Mouse (Mus musculus): ENCODE data around the gene Lypd5. TPM values are rescaled to one million over a fixed set of nuclear protein-coding genes. Genes with fewer than 3 reads are reported as not detected.

The Lypd5 gene
- total RNA-seq, 4 experiments from 2014 or later: not detected

DNA sequence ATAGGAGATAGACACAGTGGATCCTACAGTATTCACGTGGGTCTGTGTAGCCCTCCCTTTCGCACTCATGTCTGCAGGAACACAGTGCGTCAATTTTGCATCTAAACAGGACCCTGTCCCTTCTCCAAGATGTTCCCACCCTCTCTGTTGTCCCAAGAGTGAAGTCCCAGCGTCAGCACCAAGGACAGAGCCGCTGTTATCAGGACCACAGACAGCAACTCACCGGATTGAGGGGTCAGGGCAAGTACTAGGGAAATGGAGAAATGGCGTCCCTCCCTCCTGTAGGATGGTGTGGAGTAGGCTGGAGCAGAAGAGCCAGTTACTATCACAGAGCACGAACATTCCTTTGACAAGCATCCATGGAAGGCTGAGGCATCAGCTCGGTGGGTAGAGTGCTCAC, 10.3 kb downstream of the Lypd5 start:
- DNase-seq (ENCODE audit: low spot score in 2 of 2): no peak

DNA sequence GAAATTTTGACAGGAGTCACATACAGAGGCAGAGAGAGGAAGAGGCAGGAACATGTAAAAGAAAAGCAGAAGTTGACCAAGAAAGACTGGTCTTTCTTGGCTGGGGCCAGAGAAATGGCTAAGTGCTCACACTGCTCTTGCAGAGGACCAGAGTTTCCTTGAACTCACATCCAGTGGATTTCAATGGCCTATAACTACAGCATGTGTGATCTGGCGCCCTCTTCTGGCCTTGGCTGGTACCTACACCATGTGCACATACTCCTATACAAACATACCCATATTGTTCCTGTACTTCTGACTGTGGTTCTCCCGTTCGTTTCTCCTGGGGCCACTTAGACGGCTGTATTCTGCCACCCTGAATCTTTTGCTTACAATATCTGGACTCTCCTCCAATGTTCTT, 12.0 kb downstream of the Lypd5 start:
- no peak for DNase-seq (ENCODE audit: low spot score in 2 of 2)

DNA sequence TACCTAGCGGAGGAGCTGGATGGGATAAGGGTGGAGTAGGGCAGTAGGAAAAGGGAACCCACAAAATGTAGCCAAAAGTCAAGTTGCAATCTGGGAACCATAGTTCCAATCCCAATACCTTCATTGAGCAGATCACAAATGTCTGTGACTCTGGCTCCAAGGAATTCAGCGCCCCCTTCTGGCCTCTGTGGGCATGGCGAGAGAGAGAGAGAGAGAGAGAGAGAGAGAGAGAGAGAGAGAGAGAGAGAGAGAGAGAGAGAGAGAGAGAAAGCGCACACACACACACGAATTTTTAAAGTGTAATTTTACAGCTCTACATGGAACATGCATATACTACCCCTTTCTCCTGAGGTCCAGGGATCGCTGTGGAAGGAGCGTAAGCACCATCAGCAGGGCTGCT, 14.2 kb downstream of the Lypd5 start:
- no peak for DNase-seq (ENCODE audit: low spot score in 2 of 2)

DNA sequence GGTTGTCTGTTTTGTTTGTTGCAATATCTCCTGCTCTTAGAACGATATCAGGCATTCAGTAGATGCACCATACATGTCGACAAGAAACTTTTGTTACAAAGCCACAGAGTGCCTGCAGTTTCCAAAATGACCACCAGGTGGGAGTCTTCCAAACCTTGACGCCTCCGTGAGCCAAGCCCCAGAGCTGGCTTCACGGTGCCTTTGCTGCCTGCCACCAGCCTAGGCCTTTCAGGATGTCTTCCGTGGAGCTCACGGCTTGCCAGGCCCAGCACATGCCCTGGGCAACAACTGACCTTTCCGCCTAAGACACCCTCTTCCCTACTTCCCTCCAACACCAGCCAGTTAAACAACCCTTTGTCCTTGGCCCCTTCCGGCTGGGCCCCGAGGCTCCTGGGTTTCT, 15.8 kb downstream of the Lypd5 start:
- DNase-seq (ENCODE audit: low spot score in 2 of 2): peak; percentile 61 to 64

DNA sequence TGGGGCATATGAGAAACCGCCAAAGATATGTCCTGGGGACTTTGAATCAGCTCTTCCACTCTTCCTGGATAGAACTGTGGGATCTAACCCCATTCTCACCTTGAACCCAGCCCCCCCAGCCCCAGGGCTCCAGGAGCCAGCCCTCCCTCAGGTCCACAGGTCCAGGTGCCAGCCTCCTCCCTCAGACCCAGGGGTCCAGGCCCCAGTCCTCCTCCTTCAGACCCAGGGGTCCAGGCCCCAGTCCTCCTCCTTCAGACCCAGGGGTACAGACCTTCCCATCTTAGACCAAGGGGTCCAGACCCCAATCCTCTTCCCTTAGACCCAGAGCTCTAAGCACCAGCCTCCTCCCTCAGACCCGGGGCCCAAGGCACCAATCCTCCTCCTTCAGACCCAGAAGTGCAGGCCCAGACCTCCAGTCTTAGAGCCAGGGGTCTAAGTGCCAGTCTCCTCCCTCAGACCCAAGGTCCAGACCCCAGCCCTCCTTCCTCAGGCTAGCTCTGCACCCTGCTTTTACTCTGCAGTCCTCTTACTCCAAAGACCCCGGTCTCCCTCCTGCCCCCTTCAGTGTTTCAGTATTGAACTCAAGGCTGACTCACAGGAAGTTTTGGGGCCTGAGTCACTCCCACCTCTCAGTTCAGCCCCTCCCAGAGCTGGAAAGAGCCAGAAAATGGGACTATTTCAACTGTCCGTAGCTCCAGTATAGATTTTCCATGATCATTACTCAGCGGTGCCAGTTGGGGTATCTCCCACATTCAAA, 16.4 kb downstream of the Lypd5 start:
- DNase-seq (ENCODE audit: low spot score in 2 of 2): no peak

DNA sequence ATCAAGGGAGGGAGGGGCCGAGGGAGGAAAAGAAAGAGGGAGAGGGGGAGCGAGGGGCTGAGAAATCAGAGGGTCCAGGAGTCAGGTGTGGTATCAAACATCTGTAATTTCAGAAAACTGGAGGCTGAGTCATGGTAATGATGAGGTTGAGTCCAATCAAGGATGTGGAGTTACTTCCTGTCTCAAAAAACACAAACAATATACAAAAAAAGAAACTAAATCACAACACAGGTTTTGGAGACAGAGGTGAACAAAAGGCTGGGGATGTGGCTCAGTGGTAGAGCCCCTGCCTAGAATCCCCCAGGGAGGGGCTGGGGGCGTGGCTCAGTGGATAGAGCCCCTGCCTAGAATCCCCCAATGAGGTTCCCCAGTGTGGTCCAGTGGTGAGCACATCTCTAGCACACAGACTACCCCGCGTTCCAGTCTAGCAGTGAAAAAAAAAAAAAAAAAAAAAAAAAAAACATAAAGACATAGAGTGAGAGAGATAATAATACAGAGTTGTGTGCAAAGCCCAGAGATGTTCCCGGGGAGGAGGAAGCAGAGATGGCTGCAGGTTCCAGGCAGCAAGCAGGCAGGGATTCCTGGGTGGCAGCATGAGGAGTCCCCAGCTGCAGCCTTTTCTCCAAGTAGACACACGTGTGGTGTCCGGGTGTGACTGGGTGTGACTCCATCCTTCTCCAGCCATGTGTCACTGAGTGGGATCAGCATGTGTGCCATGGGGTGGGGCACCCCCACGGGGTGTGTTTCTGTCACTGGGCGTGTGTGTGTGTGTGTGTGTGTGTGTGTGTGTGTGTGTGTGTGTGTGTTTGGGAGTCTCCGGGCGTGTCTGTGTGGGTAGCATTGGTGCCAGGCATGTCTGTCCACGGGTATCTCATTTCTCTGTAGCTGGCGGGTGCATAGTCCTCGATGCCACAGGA, 18.0 kb downstream of the Lypd5 start:
- DNase-seq (ENCODE audit: low spot score in 2 of 2): no peak

DNA sequence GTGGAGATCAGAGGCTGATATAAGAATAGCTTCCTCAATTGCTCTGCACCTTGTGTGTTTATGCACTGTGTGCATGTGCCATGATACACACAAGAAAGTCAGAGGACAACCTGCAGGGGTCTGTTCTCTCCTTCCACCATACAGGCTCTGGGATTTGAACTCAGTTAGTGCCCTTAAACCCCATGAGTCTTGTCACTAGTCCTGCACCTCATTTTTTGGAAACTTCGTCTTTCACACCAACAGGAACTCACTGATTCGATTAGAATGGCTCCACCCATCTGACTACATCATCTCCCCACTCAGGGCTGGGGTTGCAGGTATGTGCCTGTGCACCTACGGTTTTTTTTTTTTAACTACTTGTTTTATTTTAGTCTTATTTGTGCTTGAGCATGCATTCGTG, 19.2 kb downstream of the Lypd5 start:
- DNase-seq (ENCODE audit: low spot score in 2 of 2): no peak

DNA sequence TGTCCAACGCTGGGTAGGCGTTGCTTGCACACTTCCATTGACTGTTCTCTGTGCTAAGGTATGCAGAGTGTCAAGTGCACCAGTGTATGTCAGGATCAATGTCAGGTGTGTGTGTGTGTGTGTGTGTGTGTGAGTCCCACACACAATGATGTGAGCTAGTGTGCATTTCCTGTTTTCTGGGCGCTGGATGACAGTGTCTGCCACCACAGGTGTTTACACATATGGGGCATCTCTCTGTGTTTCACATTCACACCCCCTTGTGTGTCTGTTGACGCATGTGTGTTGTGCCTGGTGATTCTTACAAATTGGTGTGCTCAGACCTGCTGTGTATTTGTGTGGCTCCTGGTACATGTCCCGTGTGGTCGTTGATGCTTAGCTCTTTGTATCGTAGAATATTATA, 19.9 kb downstream of the Lypd5 start:
- no peak for DNase-seq (ENCODE audit: low spot score in 2 of 2)

DNA sequence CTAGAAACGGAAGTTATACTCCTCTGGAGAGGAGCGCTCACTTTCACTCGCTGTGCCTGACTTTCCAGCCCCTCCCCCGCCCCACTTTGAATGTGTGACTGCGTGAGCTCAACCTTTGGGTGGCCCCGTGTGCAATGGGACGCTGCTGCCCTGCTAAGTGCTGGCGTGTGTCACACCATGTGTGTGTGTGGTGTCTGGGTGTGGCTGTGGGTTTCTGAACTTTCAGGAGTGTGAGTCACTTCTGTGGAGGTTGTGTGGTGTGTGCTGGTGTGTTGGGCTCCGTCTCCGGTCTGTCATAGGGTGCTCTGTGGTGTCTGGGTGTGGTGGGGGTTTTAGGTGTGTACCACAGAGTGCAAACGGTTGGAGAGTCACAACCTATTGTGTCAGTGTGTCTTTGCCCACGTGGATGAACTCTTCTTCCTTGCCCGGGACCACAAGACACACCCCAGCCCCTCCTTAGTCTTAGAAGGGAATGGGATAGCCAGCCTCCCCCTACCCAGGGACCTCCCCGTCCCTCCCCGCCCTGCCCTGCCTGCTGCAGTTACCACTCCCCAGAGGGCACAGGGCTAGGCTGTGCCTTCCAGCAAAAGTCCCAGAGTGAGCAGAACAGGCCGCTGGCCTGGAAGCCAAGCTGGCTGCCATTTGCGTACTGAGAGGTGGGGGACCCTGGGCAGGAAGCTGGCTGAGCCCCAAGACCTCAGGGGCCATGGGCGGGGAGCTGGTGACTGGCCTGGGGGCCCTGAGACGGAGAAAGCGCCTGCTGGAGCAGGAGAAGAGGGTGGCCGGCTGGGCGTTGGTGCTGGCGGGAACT, 20.9 kb downstream of the Lypd5 start, which contains the start of gene Kcnn4:
Kcnn4 (plus strand) TSS at position 533 of the 811 bp plus-strand sequence.
- no peak for DNase-seq (ENCODE audit: low spot score in 2 of 2)

DNA sequence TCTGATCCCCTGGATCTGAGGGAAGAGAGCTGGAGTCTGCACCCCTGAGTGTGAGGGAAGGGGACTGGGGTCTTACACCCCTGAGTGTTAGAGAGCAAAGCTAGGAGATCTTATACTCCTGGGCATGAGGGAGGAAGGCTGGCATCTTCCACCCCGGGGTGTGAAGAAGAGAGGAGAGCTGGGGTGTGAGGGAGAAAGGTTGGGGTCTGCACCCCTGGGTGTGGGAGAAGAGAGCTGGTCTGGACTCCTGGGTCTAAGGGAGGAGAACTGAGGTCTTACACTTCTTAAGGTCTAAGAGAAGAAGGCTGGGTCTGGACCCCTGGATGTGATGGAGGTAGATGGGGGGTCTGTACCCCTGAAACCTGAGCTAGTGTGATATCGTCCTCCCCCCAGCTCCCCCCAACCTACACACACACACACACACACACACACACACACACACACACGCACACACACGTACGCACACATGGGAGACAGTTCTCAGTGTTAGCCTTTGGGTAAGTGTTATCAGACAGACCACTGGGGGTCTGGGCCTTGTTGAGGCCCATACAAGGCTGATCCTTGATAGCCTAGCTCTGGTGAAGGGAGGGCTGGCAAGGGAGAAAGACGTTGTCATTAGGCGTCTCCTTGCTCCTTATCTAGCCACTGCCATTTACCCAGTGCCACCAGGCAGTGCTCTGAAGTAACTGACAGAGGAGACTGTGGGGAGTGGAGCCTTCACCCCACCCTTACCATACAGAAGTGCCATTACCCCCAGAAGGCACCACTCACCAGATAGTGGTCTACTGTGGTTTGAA, 22.2 kb downstream of the Lypd5 start:
- no peak for DNase-seq (ENCODE audit: low spot score in 2 of 2)

DNA sequence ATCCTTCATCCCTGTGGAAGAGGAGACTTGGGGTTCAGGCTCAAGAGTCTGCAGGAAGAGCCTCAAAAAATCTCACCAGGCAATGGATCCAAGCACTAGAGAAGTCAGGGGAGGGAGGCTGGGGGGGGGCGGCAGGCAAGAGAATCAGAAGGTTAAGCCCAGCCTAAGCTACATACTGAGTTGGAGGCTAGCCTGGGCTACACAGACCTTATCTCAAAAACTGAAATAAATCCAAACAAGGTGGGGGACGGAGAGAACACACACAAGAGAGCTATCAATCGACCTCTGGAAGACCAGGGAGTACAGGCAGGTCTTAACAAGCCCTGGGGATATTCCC, 22.8 kb downstream of the Lypd5 start:
- DNase-seq (ENCODE audit: low spot score in 2 of 2): no peak

DNA sequence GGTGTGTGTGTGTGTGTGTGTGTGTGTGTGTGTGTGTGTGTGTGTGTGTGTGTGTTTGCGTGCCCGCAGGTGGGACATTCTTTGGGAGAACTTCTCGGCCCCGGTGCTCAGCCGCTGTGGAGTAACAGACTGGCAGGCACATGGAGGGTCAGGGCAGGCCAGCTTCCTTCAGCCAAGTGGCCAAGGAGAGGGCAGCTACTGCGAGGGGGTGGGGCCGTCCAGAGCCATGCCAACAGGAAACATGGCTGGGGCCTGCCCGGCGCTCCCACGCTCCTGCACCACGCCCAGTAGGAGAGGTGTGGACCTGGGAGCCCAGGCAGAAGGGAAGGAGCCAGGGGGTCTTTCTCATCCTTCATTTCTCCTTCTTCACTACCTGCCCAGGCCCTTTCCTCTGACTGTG, 23.3 kb downstream of the Lypd5 start:
- DNase-seq (ENCODE audit: low spot score in 2 of 2): no peak

DNA sequence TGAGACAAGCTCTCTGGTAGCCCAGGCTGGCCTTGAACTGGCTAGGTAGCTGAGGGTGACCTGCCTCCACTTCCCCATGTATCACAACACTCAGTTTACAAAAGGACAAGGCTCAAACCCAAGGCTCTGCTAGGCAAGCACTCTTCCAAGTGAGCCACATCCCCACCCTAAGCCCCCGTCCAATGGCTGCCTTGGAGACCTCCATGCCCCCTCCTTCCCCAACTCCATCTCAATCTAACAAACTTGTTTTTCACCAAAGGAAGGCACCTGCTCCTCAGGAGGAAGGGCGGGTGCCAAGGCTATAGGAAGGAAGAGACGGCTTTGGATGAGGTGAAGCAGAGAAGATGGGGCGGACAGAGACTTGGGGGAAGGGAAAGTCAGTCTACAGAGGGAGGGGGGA, 23.8 kb downstream of the Lypd5 start:
- DNase-seq (ENCODE audit: low spot score in 2 of 2): no peak

DNA sequence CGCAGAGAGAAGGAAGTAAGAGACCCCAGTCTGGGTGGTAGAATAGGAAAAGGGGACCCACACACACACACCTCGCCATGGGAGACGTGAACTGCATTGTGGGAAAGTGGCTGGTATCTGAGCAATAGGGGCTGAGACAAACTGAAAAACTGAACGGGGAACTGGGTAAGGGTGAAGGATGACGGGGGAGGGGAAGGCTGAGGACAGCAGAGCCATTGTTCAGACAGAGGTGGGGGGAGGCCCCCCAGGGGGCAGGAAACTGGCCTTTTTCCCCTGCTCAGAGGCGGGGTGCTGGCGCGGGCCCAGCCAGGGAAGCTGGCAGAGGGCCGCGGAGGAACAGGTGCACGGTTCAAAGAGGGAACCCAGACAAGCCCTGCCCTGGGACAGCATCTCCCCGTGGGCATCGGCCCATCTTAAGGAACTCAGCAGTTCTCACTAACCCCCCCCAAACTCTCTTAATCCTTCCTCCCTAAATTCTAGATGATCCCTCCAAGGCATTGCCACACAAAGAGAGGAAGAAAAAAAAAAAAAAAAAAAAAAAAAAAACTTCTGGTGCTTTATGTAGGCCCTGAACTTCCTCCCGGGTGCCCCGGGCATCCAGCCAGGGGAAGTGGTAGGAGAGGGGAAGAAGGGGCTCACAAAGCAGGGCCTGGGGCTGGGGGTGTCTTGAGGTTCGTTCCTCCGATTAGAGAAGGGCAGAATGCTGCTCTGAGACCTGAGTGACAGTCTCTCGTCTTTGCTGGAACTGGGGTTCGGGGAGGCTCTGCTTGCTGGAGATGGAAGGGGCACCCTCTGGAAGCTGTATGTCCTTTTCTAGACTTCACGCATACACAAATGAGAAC, 24.8 kb downstream of the Lypd5 start:
- no peak for DNase-seq (ENCODE audit: low spot score in 2 of 2)

DNA sequence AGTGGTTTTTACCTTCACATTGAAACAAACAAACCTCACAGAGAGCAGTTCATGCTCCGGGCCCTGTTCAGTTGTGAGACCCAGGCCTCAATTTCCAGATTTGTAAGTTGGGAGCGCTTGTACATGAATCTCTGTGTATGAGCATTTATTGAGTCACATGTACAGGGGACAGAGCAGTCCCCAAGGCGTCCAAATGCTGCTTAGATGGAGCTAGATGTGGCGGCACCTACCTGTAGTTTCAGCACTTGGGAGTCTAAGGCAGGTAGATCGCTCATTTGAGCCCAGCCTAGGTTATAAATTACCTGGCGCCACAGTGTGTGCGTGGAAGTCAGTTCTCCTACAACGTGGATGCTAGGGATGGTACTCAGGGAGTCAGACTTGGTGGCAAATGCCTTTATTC, 27.5 kb downstream of the Lypd5 start:
- DNase-seq (ENCODE audit: low spot score in 2 of 2): no peak

DNA sequence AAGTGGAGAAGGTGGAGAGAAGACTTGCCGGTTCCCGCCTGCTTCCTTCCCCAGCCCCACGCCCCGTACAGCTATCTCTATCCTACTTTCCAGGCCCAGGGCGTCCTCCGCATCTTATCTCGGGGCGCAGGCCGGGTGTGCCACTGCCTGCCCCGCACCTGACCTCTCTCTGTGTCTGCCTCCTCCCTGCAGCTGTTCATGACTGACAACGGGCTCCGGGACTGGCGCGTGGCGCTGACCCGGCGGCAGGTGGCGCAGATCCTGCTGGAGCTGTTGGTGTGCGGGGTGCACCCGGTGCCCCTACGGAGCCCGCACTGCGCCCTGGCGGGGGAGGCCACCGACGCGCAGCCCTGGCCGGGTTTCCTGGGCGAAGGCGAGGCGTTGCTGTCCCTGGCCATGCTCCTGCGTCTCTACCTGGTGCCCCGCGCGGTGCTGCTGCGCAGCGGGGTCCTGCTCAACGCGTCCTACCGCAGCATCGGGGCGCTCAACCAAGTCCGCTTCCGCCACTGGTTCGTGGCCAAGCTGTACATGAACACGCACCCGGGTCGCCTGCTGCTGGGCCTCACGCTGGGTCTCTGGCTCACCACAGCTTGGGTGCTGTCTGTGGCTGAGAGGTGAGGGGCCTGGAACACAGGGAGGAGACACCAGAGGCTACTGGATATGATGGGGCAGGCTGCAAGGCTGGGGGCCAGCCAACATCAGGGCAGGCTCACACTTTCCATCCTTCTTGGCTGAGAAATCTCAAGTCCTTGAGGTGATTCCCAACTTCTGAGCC, 28.3 kb downstream of the Lypd5 start:
- peak in 1 of 2 experiments; percentile 20 for DNase-seq (ENCODE audit: low spot score in 2 of 2)

DNA sequence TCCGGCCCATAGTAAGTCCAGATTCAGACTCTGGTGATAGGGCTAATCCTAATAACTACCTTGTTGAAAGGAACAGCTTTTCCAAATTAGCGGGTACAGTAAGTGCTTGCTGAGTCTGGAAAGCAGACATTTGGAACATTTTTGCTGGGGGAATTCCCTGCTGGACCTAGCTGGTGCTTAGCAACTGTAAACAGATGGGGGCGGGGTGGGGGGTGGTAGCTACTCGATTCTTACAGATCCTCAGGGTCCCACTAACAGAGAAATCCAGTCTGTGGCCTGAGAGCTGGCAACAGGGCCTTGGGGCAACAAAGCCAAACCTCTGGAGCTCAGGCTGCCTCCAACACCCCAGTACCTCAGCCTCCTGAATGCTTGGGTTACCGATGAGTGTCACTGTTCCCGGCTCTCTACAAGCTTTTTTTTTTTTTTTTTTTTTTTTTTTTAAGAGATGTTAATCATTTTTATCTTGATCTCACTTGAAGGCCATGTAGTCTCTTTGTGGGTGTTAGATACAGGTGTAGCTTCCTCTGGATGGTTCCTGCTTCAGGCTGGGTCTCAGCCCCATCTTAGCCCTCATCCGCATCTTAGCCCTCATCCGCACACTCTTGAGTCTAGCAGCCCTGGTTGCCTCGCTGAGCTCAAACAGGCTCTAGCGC, 29.2 kb downstream of the Lypd5 start:
- no peak for DNase-seq (ENCODE audit: low spot score in 2 of 2)

DNA sequence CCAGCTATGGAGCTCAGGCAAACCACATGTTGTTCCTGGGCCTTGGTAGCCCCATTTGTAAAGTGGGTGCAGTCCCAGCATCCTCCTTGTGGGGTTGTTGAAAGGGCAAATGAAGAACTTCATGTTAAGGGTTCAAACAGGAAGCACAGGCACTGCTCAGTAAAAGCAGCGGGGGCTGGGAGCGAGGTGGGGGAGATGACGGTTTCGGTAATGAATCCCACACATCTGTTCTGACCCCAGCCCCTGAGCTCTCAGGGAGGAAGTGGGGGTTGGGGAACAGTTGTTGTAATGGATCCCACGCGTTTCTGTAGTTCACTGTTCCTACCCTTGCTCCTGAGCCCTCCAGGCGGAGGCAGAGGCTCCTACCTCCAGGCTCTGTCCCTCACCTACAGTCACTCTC, 30.9 kb downstream of the Lypd5 start:
- no peak for DNase-seq (ENCODE audit: low spot score in 2 of 2)

DNA sequence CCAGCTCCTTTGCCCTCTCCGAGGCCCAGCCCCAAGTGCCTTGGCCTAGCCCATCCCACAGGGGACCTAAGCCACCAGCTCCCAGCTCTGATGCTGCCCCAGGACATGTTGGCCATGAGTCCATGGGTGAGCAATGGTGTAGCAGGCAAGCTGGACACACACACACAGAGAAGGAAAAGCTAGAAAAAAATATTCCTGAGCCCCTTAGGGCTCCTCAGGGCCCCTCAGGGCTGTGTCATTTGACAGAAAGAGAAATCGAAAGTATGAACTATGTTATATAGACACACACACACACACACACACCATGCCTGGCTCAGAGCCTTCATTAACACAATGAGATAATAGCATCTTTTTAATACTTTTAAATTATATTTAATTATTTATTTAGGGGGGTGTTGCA, 31.4 kb downstream of the Lypd5 start:
- no peak for DNase-seq (ENCODE audit: low spot score in 2 of 2)

Data from gastrocnemius, adult 8-10 months (tissue).